In the genomic region with DNA sequence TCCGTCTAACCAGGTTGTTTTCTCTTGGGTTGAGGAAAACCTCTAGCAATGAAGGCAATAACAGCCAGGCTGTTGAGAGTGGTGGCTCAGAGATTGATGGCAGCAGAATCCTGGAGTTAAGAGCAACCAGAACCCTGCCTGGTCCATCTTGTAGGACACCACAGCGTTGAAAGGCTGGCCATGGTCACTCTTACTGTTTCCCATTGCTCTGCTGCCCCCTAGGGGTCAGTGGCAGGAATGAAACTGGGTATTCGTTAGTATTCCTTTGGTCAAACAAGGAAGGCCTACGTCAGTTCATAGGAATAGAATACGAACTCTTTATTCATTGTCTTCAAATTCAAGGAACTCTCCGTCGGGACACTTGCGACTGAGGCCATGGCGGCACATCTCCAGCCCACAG, we compare ENCODE assay signal across 8 mouse cellular contexts. TPM values are rescaled to one million over a fixed set of nuclear protein-coding genes. Genes with fewer than 3 reads are reported as not detected.
DNase-seq lines count a peak whose midpoint lies in the region; ATAC-seq and TF ChIP-seq lines count a peak whose summit lies in the region.

No protein-coding gene starts in this region.

- H3K4me1 ChIP-seq in hindbrain, embryonic 11.5 days (replicated peaks; ENCODE audit: control insufficient read depth, insufficient read depth, low read length): no peaks in the 10 kb centered on the region
- no peaks in the 10 kb centered on the region for H3K4me1 ChIP-seq in hindbrain, embryonic 12.5 days
- H3K4me1 ChIP-seq in hindbrain, embryonic 16.5 days (ENCODE audit: control insufficient read depth, insufficient read depth, low read depth, low read length): no peaks in the 10 kb centered on the region
- H3K4me1 ChIP-seq in midbrain, embryonic 14.5 days (ENCODE audit: control insufficient read depth, insufficient read depth, low read length): no peaks in the 10 kb centered on the region
- no peaks in the 10 kb centered on the region for H3K4me1 ChIP-seq in stomach, embryonic 16.5 days (ENCODE audit: control insufficient read depth, insufficient read depth, low read length)

- peaks cover 23% of the 10 kb centered on the region; the same call in 1 of the 2 replicates for H3K27me3 ChIP-seq in hindbrain, embryonic 11.5 days (ENCODE audit: control insufficient read depth, insufficient read depth, low read length)
- peaks cover 54% of the 10 kb centered on the region for H3K27me3 ChIP-seq in hindbrain, embryonic 12.5 days
- peaks cover 24% of the 10 kb centered on the region for H3K27me3 ChIP-seq in hindbrain, embryonic 16.5 days (replicated peaks; ENCODE audit: control insufficient read depth, insufficient read depth, low read length)
- H3K27me3 ChIP-seq in midbrain, embryonic 14.5 days (ENCODE audit: control insufficient read depth, insufficient read depth, low read length): peaks cover 38% of the 10 kb centered on the region
- H3K27me3 ChIP-seq in stomach, embryonic 16.5 days (ENCODE audit: control insufficient read depth, insufficient read depth, low read length): peaks cover 32% of the 10 kb centered on the region

- no peak overlapping the region for H3K9ac ChIP-seq in hindbrain, embryonic 11.5 days (ENCODE audit: low read depth, low read length)
- H3K9ac ChIP-seq in hindbrain, embryonic 12.5 days: no peak overlapping the region
- no peak overlapping the region for H3K9ac ChIP-seq in hindbrain, embryonic 16.5 days (ENCODE audit: low read depth, low read length)
- no peak overlapping the region for H3K9ac ChIP-seq in midbrain, embryonic 14.5 days (replicated peaks; ENCODE audit: low read length)
- no peak overlapping the region for H3K9ac ChIP-seq in stomach, embryonic 16.5 days (ENCODE audit: low read length)

- H3K36me3 ChIP-seq in hindbrain, embryonic 11.5 days (ENCODE audit: control insufficient read depth, insufficient read depth, low read length): no peaks in the 10 kb centered on the region
- H3K36me3 ChIP-seq in hindbrain, embryonic 12.5 days: no peaks in the 10 kb centered on the region
- no peaks in the 10 kb centered on the region for H3K36me3 ChIP-seq in hindbrain, embryonic 16.5 days (ENCODE audit: control insufficient read depth, insufficient read depth, low read length)
- H3K36me3 ChIP-seq in midbrain, embryonic 14.5 days (ENCODE audit: control insufficient read depth, insufficient read depth, low read length): no peaks in the 10 kb centered on the region
- H3K36me3 ChIP-seq in stomach, embryonic 16.5 days (ENCODE audit: control insufficient read depth, insufficient read depth, low read length): no peaks in the 10 kb centered on the region

- peak; percentile 86 for DNase-seq in hindbrain, embryonic 11.5 days (ENCODE audit: low spot score)
- peak; percentile 81 for DNase-seq in brain, embryonic 14.5 days (ENCODE audit: low read depth)
- peak; percentile 59 to 74 for DNase-seq in left cerebral cortex, postnatal 14 days (ENCODE audit: low spot score in 2 of 2)
- peak; percentile 85 for DNase-seq in midbrain, embryonic 14.5 days

- no peaks in the 10 kb centered on the region for H3K9me3 ChIP-seq in hindbrain, embryonic 11.5 days (ENCODE audit: control insufficient read depth, low read length)
- H3K9me3 ChIP-seq in hindbrain, embryonic 12.5 days (replicated peaks): no peaks in the 10 kb centered on the region
- H3K9me3 ChIP-seq in hindbrain, embryonic 16.5 days (ENCODE audit: control insufficient read depth, low read length): no peaks in the 10 kb centered on the region
- H3K9me3 ChIP-seq in midbrain, embryonic 14.5 days (ENCODE audit: control insufficient read depth, low read length): no peaks in the 10 kb centered on the region
- no peaks in the 10 kb centered on the region for H3K9me3 ChIP-seq in stomach, embryonic 16.5 days (replicated peaks; ENCODE audit: control insufficient read depth, low read length)

- H3K4me2 ChIP-seq in hindbrain, embryonic 11.5 days (replicated peaks; ENCODE audit: low read depth, low read length): no peak overlapping the region
- H3K4me2 ChIP-seq in hindbrain, embryonic 12.5 days (replicated peaks): no peak overlapping the region
- H3K4me2 ChIP-seq in hindbrain, embryonic 16.5 days (ENCODE audit: low read length): no peak overlapping the region
- H3K4me2 ChIP-seq in midbrain, embryonic 14.5 days (ENCODE audit: low read length): no peak overlapping the region
- H3K4me2 ChIP-seq in stomach, embryonic 16.5 days (ENCODE audit: low read depth, low read length): no peak overlapping the region

- no peak overlapping the region for H3K4me3 ChIP-seq in hindbrain, embryonic 11.5 days (ENCODE audit: low read depth, low read length)
- no peak overlapping the region for H3K4me3 ChIP-seq in hindbrain, embryonic 12.5 days
- H3K4me3 ChIP-seq in hindbrain, embryonic 16.5 days (ENCODE audit: low read length): no peak overlapping the region
- no peak overlapping the region for H3K4me3 ChIP-seq in midbrain, embryonic 14.5 days (replicated peaks; ENCODE audit: low read depth, low read length)
- H3K4me3 ChIP-seq in stomach, embryonic 16.5 days (replicated peaks; ENCODE audit: low read length): no peak overlapping the region

- ATAC-seq in hindbrain, embryonic 11.5 days (ENCODE audit: low FRiP score): no peak
- ATAC-seq in hindbrain, embryonic 12.5 days (ENCODE audit: low FRiP score): no peak
- ATAC-seq in erythroid progenitor cell, adult 5-6 weeks (replicated peaks; ENCODE audit: low FRiP score, poor library complexity, severe bottlenecking): peak; percentile 71; the same call in 1 of the 2 replicates
- peak; percentile 71 for ATAC-seq in hindbrain, embryonic 16.5 days
- ATAC-seq in midbrain, embryonic 14.5 days (ENCODE audit: low FRiP score, low TSS enrichment): no peak; the same call in 1 of the 2 replicates
- ATAC-seq in stomach, embryonic 16.5 days (ENCODE audit: insufficient read depth, low FRiP score): 0 out of 2 replicates have a peak, but pooled peaks have one; percentile 40

- no peak for TF ChIP-seq POLR2A in brain, embryonic 14.5 days (IDR thresholded peaks at IDR 0.05; ENCODE audit: borderline replicate concordance, extremely low read depth, insufficient read depth, insufficient read length, poor library complexity, severe bottlenecking)

- H3K27ac ChIP-seq in hindbrain, embryonic 11.5 days (ENCODE audit: low read depth, low read length): no peak overlapping the region
- H3K27ac ChIP-seq in hindbrain, embryonic 12.5 days: no peak overlapping the region
- no peak overlapping the region for H3K27ac ChIP-seq in hindbrain, embryonic 16.5 days (ENCODE audit: low read depth, low read length)
- H3K27ac ChIP-seq in midbrain, embryonic 14.5 days (replicated peaks; ENCODE audit: low read depth, low read length): no peak overlapping the region
- no peak overlapping the region for H3K27ac ChIP-seq in stomach, embryonic 16.5 days (ENCODE audit: low read length)

- 11% methylated on average over 9 of the region's 9 CpGs for WGBS in hindbrain, embryonic 11.5 days
- WGBS in hindbrain, embryonic 12.5 days: 13% methylated on average over 9 of the region's 9 CpGs
- 12% methylated on average over 9 of the region's 9 CpGs for whole genome bisulfite sequencing in hindbrain, embryonic 16.5 days
- 9% methylated on average over 9 of the region's 9 CpGs for WGBS in midbrain, embryonic 14.5 days
- 10% methylated on average over 9 of the region's 9 CpGs for WGBS in stomach, embryonic 16.5 days

- intact Hi-C loops in left cerebral cortex, postnatal 14 days (cut with DNase I): loop anchor here (5.0 to 10.0 kb wide), 2 partner anchors 524 to 671 kb away; no protein-coding TSS in a partner anchor

- TF ChIP-seq CTCF in brain, embryonic 14.5 days (IDR thresholded peaks at IDR 0.05; ENCODE audit: borderline replicate concordance, extremely low read depth, insufficient read depth, insufficient read length): peak; percentile 90

RNA-seq across cellular contexts. Expression of a gene that starts 18.4 kb away (rescaled TPM):
- polyA plus RNA-seq in hindbrain, embryonic 11.5 days (2014; fragmentation: Nextera tagmentation; extraction: Ambion mirVana): 0.67 and 1.2 TPM in 2 replicates
- 0.67 and 1.2 TPM in 2 replicates for polyA plus RNA-seq in hindbrain, embryonic 12.5 days (2016; fragmentation: Nextera tagmentation; extraction: Ambion mirVana)
- 2.1 and 7.2 TPM in 2 replicates for polyA plus RNA-seq in brain, embryonic 14.5 days (2012; rRNA removed)
- not detected in 2 replicates for total RNA-seq in erythroid progenitor cell, adult 5-6 weeks (2015; ENCODE audit: low replicate concordance)
- total RNA-seq in erythroid progenitor cell, adult 5-6 weeks (2017; ENCODE audit: low replicate concordance): not detected in 2 replicates
- polyA plus RNA-seq in hindbrain, embryonic 16.5 days (2015; fragmentation: Nextera tagmentation; extraction: Ambion mirVana): 0.16 and 0.47 TPM in 2 replicates
- total RNA-seq in left cerebral cortex, postnatal 14 days (2021): not detected
- 0.54 TPM in 1 of 2 replicates, not detected in the other for polyA plus RNA-seq in midbrain, embryonic 14.5 days (2014; fragmentation: Nextera tagmentation; extraction: Ambion mirVana)
- polyA plus RNA-seq in stomach, embryonic 16.5 days (2015; fragmentation: Nextera tagmentation; extraction: Ambion mirVana): 0.19 and 0.27 TPM in 2 replicates

RNA-seq across cellular contexts. Expression of a gene that starts 43.7 kb away (rescaled TPM):
- polyA plus RNA-seq in hindbrain, embryonic 11.5 days (2014; fragmentation: Nextera tagmentation; extraction: Ambion mirVana): 3.0 and 3.4 TPM in 2 replicates
- polyA plus RNA-seq in hindbrain, embryonic 12.5 days (2016; fragmentation: Nextera tagmentation; extraction: Ambion mirVana): 6.1 and 8.8 TPM in 2 replicates
- 0.67 and 1.3 TPM in 2 replicates for polyA plus RNA-seq in brain, embryonic 14.5 days (2012; rRNA removed)
- not detected in 2 replicates for total RNA-seq in erythroid progenitor cell, adult 5-6 weeks (2015; ENCODE audit: low replicate concordance)
- not detected in 2 replicates for total RNA-seq in erythroid progenitor cell, adult 5-6 weeks (2017; ENCODE audit: low replicate concordance)
- 0.19 TPM in 1 of 2 replicates, not detected in the other for polyA plus RNA-seq in hindbrain, embryonic 16.5 days (2015; fragmentation: Nextera tagmentation; extraction: Ambion mirVana)
- 1 to 10 TPM; 1.6 to 1.9 TPM for total RNA-seq in left cerebral cortex, postnatal 14 days (2021)
- polyA plus RNA-seq in midbrain, embryonic 14.5 days (2014; fragmentation: Nextera tagmentation; extraction: Ambion mirVana): 0.09 TPM in 1 of 2 replicates, not detected in the other
- 0.71 and 1.0 TPM in 2 replicates for polyA plus RNA-seq in stomach, embryonic 16.5 days (2015; fragmentation: Nextera tagmentation; extraction: Ambion mirVana)

Comparison
In these comparisons a context has a peak if more than half of its experiments do, and no peak if none do; other contexts are left out.
1. ATAC-seq: peak in erythroid progenitor cell, adult 5-6 weeks (single experiment), hindbrain, embryonic 16.5 days (single experiment) and stomach, embryonic 16.5 days (single experiment); none in hindbrain, embryonic 11.5 days (single experiment), hindbrain, embryonic 12.5 days (single experiment) and midbrain, embryonic 14.5 days (single experiment).
2. Peak in every context shown above with its lines, with median percentiles within 50 percentile points of each other: DNase-seq.